ENCODE assay signal across 22 mouse cellular contexts in genomic region chr12:91713358-91713757, GRCm38 (mm10).
DNase-seq lines count a peak whose midpoint lies in the region; ATAC-seq lines count a peak whose summit lies in the region.
"Had no signal": no experiment of that assay in that cellular context is flagged by ENCODE, and none has a peak within 500 bp of the region (broad histone marks: within the 10 kb centered on the region; RNA-seq: fewer than 3 reads in every experiment).

No protein-coding gene starts in this region.

- no peak overlapping the region for H3K9ac ChIP-seq in heart, embryonic 12.5 days
- no peak overlapping the region for H3K9ac ChIP-seq in midbrain, embryonic 15.5 days
- H3K9ac ChIP-seq: forebrain, embryonic 13.5 days; hindbrain, embryonic 12.5 days; hindbrain, embryonic 15.5 days had no signal

- no peak overlapping the region for H3K4me3 ChIP-seq in heart, embryonic 12.5 days
- H3K4me3 ChIP-seq in midbrain, embryonic 15.5 days: no peak overlapping the region
- H3K4me3 ChIP-seq: forebrain, embryonic 10.5 days; forebrain, embryonic 13.5 days; gastrocnemius, adult 2 months; heart, adult 2 months; heart, embryonic 10.5 days; hindbrain, embryonic 12.5 days; hindbrain, embryonic 15.5 days had no signal

- WGBS in heart, embryonic 12.5 days: 95% methylated on average over 7 of the region's 7 CpGs
- WGBS in midbrain, embryonic 15.5 days: 89% methylated on average over 7 of the region's 7 CpGs

- no peaks in the 10 kb centered on the region for H3K9me3 ChIP-seq in heart, embryonic 12.5 days (replicated peaks)
- no peaks in the 10 kb centered on the region for H3K9me3 ChIP-seq in midbrain, embryonic 15.5 days
- H3K9me3 ChIP-seq: forebrain, embryonic 10.5 days; forebrain, embryonic 13.5 days; heart, embryonic 10.5 days; hindbrain, embryonic 12.5 days; hindbrain, embryonic 15.5 days had no signal

- no peak overlapping the region for H3K27ac ChIP-seq in heart, embryonic 12.5 days (ENCODE audit: poor library complexity, severe bottlenecking)
- no peak overlapping the region for H3K27ac ChIP-seq in midbrain, embryonic 15.5 days
- H3K27ac ChIP-seq: forebrain, embryonic 10.5 days; forebrain, embryonic 13.5 days; gastrocnemius, adult 2 months; heart, adult 2 months; heart, embryonic 10.5 days; hindbrain, embryonic 12.5 days; hindbrain, embryonic 15.5 days had no signal

- no peak for ATAC-seq in heart, embryonic 12.5 days (ENCODE audit: insufficient number of reproducible peaks, low FRiP score)
- ATAC-seq in midbrain, embryonic 15.5 days (replicated peaks): no peak
- ATAC-seq: activated CD4-positive, CD25-positive, alpha-beta regulatory T cell, adult 4 months; CD4-positive, CD25-positive, alpha-beta regulatory T cell, adult 4 months; forebrain, embryonic 13.5 days; forebrain, embryonic 16.5 days had no signal

- H3K4me1 ChIP-seq in heart, embryonic 12.5 days (replicated peaks): peaks cover 13% of the 10 kb centered on the region
- H3K4me1 ChIP-seq in midbrain, embryonic 15.5 days: no peaks in the 10 kb centered on the region
- H3K4me1 ChIP-seq: hindbrain, embryonic 12.5 days had no signal

- DNase-seq in heart, adult 11 months: peak; percentile 70
- DNase-seq in right cerebral cortex, adult 2 months (ENCODE audit: low spot score in 2 of 2): peak; percentile 10 to 22
- DNase-seq in right cerebral cortex, postnatal 10 days (ENCODE audit: low spot score in 2 of 2): no peak
- DNase-seq in telencephalon, adult 2 months (ENCODE audit: low read depth, low spot score): peak; percentile 23
- DNase-seq: adrenal gland, adult 8-10 months; adrenal gland, postnatal 25 days; cerebellum, adult 18-20 months; cerebellum, adult 9-10 months; cerebellum, postnatal 14 days; gastrocnemius, adult 2 months; gastrocnemius, postnatal 25 days; heart, adult 2 months had no signal

- no peaks in the 10 kb centered on the region for H3K27me3 ChIP-seq in heart, embryonic 12.5 days (replicated peaks)
- no peaks in the 10 kb centered on the region for H3K27me3 ChIP-seq in midbrain, embryonic 15.5 days (replicated peaks)
- H3K27me3 ChIP-seq: forebrain, embryonic 13.5 days; hindbrain, embryonic 12.5 days; hindbrain, embryonic 15.5 days had no signal

- no peaks in the 10 kb centered on the region for H3K36me3 ChIP-seq in heart, embryonic 12.5 days
- no peaks in the 10 kb centered on the region for H3K36me3 ChIP-seq in midbrain, embryonic 15.5 days (replicated peaks)
- H3K36me3 ChIP-seq: heart, embryonic 10.5 days; hindbrain, embryonic 12.5 days; hindbrain, embryonic 15.5 days had no signal

- H3K4me2 ChIP-seq in heart, embryonic 12.5 days: no peak overlapping the region
- no peak overlapping the region for H3K4me2 ChIP-seq in midbrain, embryonic 15.5 days
- H3K4me2 ChIP-seq: forebrain, embryonic 13.5 days; hindbrain, embryonic 12.5 days; hindbrain, embryonic 15.5 days had no signal

Comparison
In these comparisons a context has a peak if more than half of its experiments do, and no peak if none do; other contexts are left out.
1. DNase-seq: peak in heart, adult 11 months (single experiment), right cerebral cortex, adult 2 months (2 of 2) and telencephalon, adult 2 months (single experiment); none in right cerebral cortex, postnatal 10 days (0 of 2).